Mouse (Mus musculus) stomach, postnatal 0 days (tissue): ENCODE measurements around the gene Gm21663.
"Not testable (repeated sequence)": the region's sequence is repeated elsewhere in the genome, so short reads cannot be mapped to it uniquely, and the experiment has no call there.

ENCODE experiments used
- CTCF ChIP-seq: IDR thresholded peaks from 2 replicates; pipeline ENCODE4 v1.5.1; 2016; ENCODE audit warnings: antibody characterized with exemption, low read depth, mild to moderate bottlenecking, moderate library complexity
- EP300 ChIP-seq: optimal IDR thresholded peaks from 2 replicates; pipeline ENCODE3; 2016; ENCODE audit warnings: antibody characterized with exemption

DNA sequence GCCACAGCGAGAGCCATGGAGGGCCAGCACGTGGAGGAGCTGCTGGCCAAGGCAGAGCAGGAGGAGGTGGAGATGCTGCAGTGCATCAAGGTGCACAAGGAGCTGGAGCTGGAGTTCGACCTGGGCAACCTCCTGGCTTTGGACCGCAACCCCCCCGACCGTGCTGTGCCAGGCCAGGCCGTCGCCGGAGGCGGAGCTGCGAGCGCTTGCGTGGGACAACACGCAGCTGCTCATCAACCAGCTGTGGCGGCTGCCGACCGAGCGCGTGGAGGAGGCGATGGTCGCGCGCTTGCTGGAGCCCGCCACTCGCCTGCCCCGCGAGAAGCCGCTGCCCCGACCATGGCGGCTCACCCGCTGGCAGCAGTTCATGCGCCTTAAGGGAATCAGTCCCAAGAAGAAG is 14.4 kb upstream of the Gm21663 start:
- TF ChIP-seq CTCF, EP300: not testable (repeated sequence)
